Mouse (Mus musculus) ES-Bruce4 (cell line): ENCODE measurements around the gene Adamts14.

Experiments
- CTCF ChIP-seq: IDR thresholded peaks from one replicate; pipeline ENCODE4 v1.8.1; 2011; ENCODE audit warnings: low read depth, low read length
- EP300 ChIP-seq: IDR thresholded peaks from 2 replicates; pipeline ENCODE4 v1.6.1; 2011; ENCODE audit warnings: low read depth, low read length; ENCODE audit not compliant: insufficient read depth

GRCm38 (mm10) chr10:61208114-61208684 is 65.0 kb downstream of the Adamts14 start:
- TF ChIP-seq CTCF (no peak), EP300 (no peak)
